Mouse (Mus musculus) embryonic facial prominence, embryonic 12.5 days (tissue): Measurements from ENCODE around the gene Kif5a. TPM values are rescaled to one million over a fixed set of nuclear protein-coding genes. Genes with fewer than 3 reads are reported as not detected.
A peak's percentile ranks its signal among the peaks of the same experiment; 100 is the strongest.

Source experiments
- ATAC-seq: fragments of 200-750 bp; cut with Nextera tagmentation; 2 replicates; pipeline ENCODE4 v1.8.0; 2017; ENCODE audit not compliant: insufficient number of reproducible peaks, insufficient read depth, low FRiP score, low TSS enrichment
- H3K27ac ChIP-seq: fragments of 300-500 bp; sonication (generic); 2 replicates; pipeline ENCODE4 v1.5.1; 2016; ENCODE audit warnings: mild to moderate bottlenecking
- H3K27me3 ChIP-seq: fragments of 300-500 bp; sonication (generic); 2 replicates; pipeline ENCODE4 v1.6.1; 2016; ENCODE audit warnings: mild to moderate bottlenecking, moderate library complexity
- H3K36me3 ChIP-seq: fragments of 300-500 bp; sonication (generic); 2 replicates; pipeline ENCODE4 v1.6.1; 2016; ENCODE audit warnings: mild to moderate bottlenecking
- H3K4me1 ChIP-seq: fragments of 300-500 bp; sonication (generic); 2 replicates; pipeline ENCODE4 v1.6.1; 2016
- H3K4me2 ChIP-seq: fragments of 300-500 bp; sonication (generic); replicated peaks from 2 replicates; pipeline ENCODE4 v1.6.1; 2016; ENCODE audit warnings: mild to moderate bottlenecking, moderate library complexity
- H3K4me3 ChIP-seq: fragments of 300-500 bp; sonication (generic); 2 replicates; pipeline ENCODE4 v1.5.1; 2016; ENCODE audit warnings: mild to moderate bottlenecking
- H3K9ac ChIP-seq: fragments of 300-500 bp; sonication (generic); 2 replicates; pipeline ENCODE4 v1.6.1; 2016; ENCODE audit warnings: mild to moderate bottlenecking, moderate library complexity
- H3K9me3 ChIP-seq: fragments of 300-500 bp; sonication (generic); 2 replicates; pipeline ENCODE4 v1.6.1; 2016; ENCODE audit warnings: mild to moderate bottlenecking, moderate library complexity
- WGBS: fragments of 180-500 bp; shearing (Covaris S2); methylation state at CpG from one replicate; pipeline ENCODE4 v1.1.7; 2016; 5-methylcytosine and 5-hydroxymethylcytosine counted together
- polyA plus RNA-seq: library from polyadenylated mRNA; unstranded; fragments of >200 nt; fragmentation: Nextera tagmentation; extraction: Ambion mirVana; gene quantifications from 2 replicates; pipeline ENCODE4 v1.2.1, GENCODE M21; 2016

Kif5a gene
- polyA plus RNA-seq, 1 experiment from 2014 or later, result 13.5 TPM

DNA sequence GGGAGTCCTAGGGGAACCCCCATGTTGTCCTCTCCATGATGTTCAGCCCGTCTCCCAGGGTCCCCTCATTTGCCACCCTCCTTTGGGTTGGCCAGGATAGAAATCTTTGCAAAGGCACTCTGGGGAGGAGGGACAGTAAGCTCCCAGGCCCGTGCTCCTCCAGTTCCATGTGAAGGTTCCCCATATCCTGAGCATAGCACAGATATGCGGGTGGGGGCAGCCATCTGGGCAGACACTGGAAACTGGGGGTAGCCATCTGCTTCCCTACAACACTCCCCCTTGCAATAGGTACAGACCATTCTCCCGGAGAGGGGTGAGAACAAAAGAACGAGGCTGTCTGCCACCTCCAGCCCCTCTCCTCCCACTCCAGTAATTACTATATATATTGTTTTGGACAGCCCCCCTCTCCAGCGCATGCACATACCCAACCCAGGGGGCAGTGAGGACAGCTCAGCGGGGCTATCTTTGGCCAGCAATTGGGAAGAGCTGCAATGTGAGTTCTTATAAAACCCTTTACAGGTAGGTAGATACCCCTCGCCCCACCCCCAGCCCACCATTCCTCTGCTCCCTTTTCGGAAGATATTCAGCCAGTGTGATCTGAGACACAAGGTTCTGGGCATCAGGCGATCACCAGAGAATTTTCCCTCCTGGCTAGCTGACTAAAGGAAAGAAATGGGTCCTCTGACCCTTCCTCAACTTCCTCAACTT is 75.6 kb downstream of the Kif5a start:
- Histone ChIP-seq H3K4me1 (peaks cover 45% of the 10 kb centered on the region), H3K4me3 (peak overlapping the region; percentile 70), H3K27me3 (no peaks in the 10 kb centered on the region), H3K4me2 (peak overlapping the region; percentile 92), H3K27ac (peak overlapping the region; percentile 96), H3K36me3 (peaks cover 39% of the 10 kb centered on the region), H3K9ac (peak overlapping the region; percentile 90), H3K9me3 (no peaks in the 10 kb centered on the region)
- ATAC-seq, result no peak
- WGBS, result 42% methylated on average over 10 of the region's 10 CpGs

DNA sequence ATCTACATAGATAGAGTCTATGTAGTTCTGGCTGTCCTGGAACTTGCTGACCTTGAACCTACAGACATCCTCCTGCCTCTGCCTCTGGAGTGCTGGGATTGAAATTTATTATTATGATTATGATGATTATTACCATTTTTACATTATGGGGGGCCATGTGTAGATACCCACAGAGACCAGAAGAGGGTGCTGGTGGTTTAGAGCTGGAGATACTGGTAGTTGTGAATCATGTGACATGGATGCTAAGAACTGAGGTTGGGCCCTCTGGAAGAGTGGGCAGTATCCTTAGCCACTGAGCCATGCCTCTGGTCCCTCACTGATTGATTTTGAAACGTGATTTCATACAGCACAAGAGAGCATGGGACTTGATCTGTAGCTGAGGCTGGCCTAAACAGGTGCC is 76.7 kb downstream of the Kif5a start:
- no peak for ATAC-seq
- no peaks in the 10 kb centered on the region for H3K9me3 ChIP-seq
- H3K27ac ChIP-seq, result no peak overlapping the region
- H3K9ac ChIP-seq, result no peak overlapping the region
- no peak overlapping the region for H3K4me3 ChIP-seq
- H3K27me3 ChIP-seq, result peaks cover 5% of the 10 kb centered on the region
- peaks cover 35% of the 10 kb centered on the region for H3K36me3 ChIP-seq
- peaks cover 45% of the 10 kb centered on the region for H3K4me1 ChIP-seq
- 76% methylated on average over 1 of the region's 1 CpGs for WGBS
- H3K4me2 ChIP-seq, result no peak overlapping the region

DNA sequence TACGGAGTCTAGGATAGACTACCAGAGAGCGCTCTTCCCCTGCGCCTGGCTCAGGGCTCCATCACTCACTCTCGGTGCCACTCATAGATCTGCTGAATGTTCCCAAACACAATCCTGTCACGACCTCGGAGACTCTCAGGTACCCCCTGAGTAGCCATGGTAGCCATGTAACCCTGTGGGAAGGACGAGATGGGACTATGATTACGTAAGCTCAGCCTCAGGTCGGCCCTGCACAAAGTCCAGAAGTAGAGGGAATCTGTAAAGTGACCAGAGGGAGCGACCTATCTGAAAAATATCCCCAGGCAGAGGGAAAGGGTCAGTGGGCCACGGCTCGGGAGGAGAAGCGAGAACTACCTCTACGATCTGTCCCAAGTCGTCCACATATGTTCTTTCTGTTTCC is 77.6 kb downstream of the Kif5a start:
- Histone ChIP-seq H3K27ac (no peak overlapping the region), H3K9me3 (no peaks in the 10 kb centered on the region), H3K27me3 (peaks cover 15% of the 10 kb centered on the region), H3K4me2 (no peak overlapping the region), H3K9ac (no peak overlapping the region), H3K4me1 (peaks cover 36% of the 10 kb centered on the region), H3K36me3 (peaks cover 32% of the 10 kb centered on the region), H3K4me3 (no peak overlapping the region)
- 79% methylated on average over 15 of the region's 15 CpGs for WGBS
- ATAC-seq, result no peak

DNA sequence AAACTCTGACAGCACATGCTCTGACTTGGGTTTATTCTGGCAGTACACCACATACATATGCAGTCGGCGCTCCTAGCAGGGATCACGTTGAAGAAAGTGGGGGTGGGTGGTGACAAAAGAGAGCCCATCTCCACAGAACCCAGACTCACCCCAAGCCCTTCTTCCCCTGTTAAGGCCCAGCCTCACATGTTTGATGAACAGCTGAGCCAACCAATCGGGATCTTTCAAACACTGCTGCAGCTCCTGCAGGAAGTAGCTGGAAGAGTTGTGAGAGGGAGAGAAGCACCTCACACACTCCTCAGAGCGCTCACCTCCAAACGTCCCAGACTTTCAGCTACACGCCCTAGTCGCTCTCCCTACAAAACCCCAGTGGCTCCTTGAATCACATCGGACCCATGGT is 78.0 kb downstream of the Kif5a start:
- no peak for ATAC-seq
- Histone ChIP-seq H3K36me3 (peaks cover 32% of the 10 kb centered on the region), H3K27me3 (peaks cover 19% of the 10 kb centered on the region), H3K4me1 (peaks cover 36% of the 10 kb centered on the region), H3K4me3 (no peak overlapping the region), H3K27ac (no peak overlapping the region), H3K4me2 (no peak overlapping the region), H3K9ac (no peak overlapping the region), H3K9me3 (no peaks in the 10 kb centered on the region)
- 69% methylated on average over 9 of the region's 9 CpGs for WGBS

DNA sequence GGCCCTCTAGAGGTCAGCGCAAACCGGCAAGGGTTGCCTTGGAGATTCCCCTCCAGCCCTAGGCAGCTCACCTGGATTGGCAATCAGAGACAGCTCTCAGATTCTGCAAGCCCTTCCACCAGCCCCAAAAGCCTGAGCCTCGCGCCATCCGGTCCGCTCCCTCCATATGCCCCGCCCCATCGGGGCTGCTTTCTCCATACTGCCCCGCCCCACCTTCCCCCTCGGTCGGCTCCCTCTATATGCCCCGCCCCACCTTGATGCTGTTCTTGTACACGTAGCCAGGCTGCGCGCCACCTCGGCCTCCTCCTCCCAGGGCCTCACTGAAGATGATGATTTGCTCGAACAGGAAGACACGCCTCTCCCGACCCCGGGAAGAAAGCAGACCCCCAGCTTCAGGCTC is 79.4 kb downstream of the Kif5a start:
- peak overlapping the region; percentile 35 for H3K4me2 ChIP-seq
- H3K9ac ChIP-seq, result 0 out of 2 replicates have a peak overlapping the region, but pooled peaks have one; percentile 25
- H3K27me3 ChIP-seq, result peaks cover 31% of the 10 kb centered on the region
- peaks cover 37% of the 10 kb centered on the region for H3K4me1 ChIP-seq
- WGBS, result 11% methylated on average over 20 of the region's 20 CpGs
- peaks cover 32% of the 10 kb centered on the region for H3K36me3 ChIP-seq
- no peak overlapping the region for H3K27ac ChIP-seq
- no peak for ATAC-seq
- no peaks in the 10 kb centered on the region for H3K9me3 ChIP-seq
- H3K4me3 ChIP-seq, result 0 out of 2 replicates have a peak overlapping the region, but pooled peaks have one; percentile 6

DNA sequence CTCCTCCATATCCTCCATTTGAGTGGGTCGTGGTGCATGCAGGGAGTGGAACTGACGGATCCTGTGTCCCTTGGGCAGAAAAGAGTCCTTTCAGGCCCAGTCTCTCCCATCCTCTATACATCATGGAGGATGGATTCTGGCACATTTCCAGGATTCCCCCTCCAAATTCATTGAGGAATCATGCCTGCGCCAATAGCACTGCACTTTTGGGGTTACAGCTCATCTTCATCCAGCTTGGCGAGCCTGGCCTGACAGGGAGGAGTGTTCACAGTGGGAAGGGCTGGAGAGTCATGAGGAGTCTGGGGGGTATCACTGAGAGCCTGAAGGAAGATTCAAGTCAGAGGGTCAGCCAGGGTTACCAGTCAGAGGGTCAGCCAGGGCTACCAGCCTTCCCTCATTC is 80.5 kb downstream of the Kif5a start:
- WGBS, result 90% methylated on average over 4 of the region's 4 CpGs
- Histone ChIP-seq H3K4me2 (no peak overlapping the region), H3K27ac (no peak overlapping the region), H3K4me1 (peaks cover 44% of the 10 kb centered on the region), H3K27me3 (peaks cover 42% of the 10 kb centered on the region), H3K36me3 (peaks cover 32% of the 10 kb centered on the region), H3K4me3 (no peak overlapping the region), H3K9ac (no peak overlapping the region), H3K9me3 (no peaks in the 10 kb centered on the region)
- no peak for ATAC-seq

DNA sequence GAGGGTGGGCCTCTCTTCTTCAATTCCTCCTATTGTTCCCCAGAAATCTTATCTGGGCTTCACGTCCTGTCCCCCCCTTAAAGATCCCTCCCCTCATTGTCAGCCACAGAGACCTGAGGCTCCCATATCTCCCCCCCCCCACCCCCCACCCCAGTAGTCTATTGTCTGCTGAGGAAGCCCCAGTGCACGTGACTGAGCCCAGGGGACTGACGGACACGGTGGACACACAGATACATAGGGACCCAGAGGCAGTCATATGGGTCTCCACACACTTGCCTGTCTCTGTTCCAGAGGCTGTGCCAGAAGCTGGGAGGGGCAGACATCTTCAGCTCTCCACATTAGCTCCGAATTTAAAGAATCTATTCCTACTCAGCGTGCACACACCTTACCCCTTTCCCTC is 81.6 kb downstream of the Kif5a start:
- Histone ChIP-seq H3K27ac (no peak overlapping the region), H3K27me3 (peaks cover 51% of the 10 kb centered on the region), H3K9me3 (no peaks in the 10 kb centered on the region), H3K4me1 (peaks cover 46% of the 10 kb centered on the region), H3K4me3 (no peak overlapping the region), H3K36me3 (peaks cover 26% of the 10 kb centered on the region), H3K9ac (no peak overlapping the region), H3K4me2 (no peak overlapping the region)
- 71% methylated on average over 6 of the region's 6 CpGs for WGBS
- no peak for ATAC-seq

DNA sequence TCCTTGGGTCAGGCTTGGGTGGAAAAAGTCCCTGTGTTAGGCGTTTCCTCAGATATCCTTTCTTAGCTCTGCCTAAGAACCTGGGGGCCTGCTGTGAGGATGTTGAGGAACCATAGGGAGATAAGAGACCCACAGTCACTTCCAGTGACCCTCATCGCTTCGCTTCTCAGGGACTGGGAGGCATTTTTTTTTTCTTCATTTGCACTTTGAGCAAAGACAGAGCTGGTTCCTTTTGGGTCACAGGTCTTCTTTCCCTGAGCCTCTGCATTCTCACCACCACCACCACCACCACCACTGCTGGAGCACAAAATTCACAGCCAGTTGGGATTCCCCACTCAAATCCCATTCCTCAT is 82.5 kb downstream of the Kif5a start:
- peaks cover 20% of the 10 kb centered on the region for H3K36me3 ChIP-seq
- H3K4me1 ChIP-seq, result peaks cover 46% of the 10 kb centered on the region
- H3K4me2 ChIP-seq, result peak overlapping the region; percentile 45; the same call in 1 of the 2 replicates
- peaks cover 58% of the 10 kb centered on the region for H3K27me3 ChIP-seq
- ATAC-seq, result no peak
- no peak overlapping the region for H3K9ac ChIP-seq
- H3K27ac ChIP-seq, result no peak overlapping the region
- H3K9me3 ChIP-seq, result no peaks in the 10 kb centered on the region
- H3K4me3 ChIP-seq, result peak overlapping the region; percentile 22; the same call in 1 of the 2 replicates
- WGBS, result 13% methylated on average over 3 of the region's 3 CpGs

DNA sequence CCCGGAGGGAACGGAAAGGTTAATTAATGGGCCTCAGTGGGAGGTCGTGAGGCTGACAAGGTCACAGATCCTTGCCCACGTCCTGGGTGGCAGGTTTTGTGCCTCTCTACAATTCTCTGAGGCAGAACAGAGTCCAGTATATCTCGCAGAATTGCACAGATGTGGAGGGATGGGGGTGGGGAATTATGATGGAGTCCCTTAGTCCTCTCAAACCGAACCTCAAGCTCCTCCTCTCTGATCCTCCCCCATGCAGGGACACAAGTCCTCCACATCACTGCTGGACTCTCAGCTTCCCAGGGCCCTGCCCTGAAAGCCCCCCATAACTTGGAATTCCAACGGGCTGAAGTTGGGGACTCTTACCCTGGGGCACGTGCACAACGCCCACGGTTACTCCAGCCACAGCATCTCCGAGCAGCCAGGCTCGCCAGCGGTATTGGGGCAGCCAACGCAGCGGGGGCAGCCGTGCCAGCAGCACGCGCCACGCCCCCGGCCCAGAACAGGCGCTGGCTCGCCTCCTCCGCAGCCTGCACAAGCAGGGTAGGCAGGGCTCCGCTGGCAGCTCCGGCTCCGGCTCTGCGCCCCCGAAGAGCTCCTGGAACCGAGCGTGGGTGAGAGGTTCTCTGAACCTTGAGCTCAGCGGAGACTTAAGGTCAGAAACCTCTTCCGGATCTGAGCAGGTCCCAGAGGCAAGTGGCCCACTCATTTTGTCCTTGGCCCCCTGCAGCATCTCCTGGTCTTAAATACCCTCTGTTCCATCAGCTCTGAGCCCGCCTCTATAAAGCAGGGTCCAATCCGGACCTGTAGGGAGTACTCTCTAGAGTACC is 83.1 kb downstream of the Kif5a start, which contains the start of gene Slc26a10:
Gene Slc26a10 (minus strand): TSS at position 775 of the 824 bp plus-strand sequence.
- Histone ChIP-seq H3K27ac (no peak within 1 kb of the TSS), H3K4me1 (peaks cover 44% of the 10 kb centered on the region), H3K9me3 (no peaks in the 10 kb centered on the region), H3K27me3 (peaks cover 58% of the 10 kb centered on the region), H3K4me2 (peak within 1 kb of the TSS; percentile 45), H3K9ac (peak within 1 kb of the TSS; percentile 39), H3K36me3 (peaks cover 14% of the 10 kb centered on the region), H3K4me3 (peak within 1 kb of the TSS; percentile 22)
- ATAC-seq, result 0 out of 2 replicates have a peak, but pooled peaks have one; percentile 19
- WGBS, result 2% methylated on average over 34 of the region's 34 CpGs

DNA sequence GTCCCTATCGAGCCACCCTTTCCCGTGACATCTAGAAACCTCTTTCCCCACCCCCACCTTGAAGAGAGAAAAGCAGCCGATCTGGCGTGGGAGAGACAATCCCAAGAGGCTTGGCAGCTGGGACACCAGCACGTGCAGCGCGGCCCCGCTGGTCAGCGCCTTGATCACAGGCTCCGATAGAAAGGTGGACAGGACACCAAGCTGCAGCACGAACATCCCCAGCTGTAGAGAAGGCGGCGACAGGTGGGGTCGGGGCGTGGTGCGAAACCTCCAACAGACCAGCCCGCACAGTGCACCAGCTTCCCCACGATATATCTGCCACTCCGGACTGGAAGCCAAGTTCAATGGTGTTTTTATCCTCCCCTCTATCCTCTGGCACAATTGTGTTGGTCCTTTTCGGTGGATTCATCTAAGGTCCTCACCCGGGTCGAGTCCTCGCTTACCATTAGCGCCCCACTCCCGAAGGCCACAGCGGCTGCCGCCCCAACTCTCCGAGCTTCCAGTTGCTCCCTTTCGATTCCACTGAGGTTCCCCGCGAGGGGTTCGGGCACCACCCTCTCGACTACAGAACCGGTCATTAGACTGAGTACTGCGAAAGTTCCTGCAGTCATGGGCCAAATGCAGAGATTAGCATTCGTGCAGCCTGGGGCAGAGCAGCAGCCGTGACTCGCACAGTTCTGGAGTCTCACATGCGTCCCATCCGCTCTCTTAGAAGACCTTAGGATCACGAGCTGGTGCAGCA is 84.7 kb downstream of the Kif5a start:
- WGBS, result 4% methylated on average over 41 of the region's 41 CpGs
- Histone ChIP-seq H3K4me3 (peak overlapping the region; percentile 19), H3K27ac (no peak overlapping the region), H3K4me1 (peaks cover 29% of the 10 kb centered on the region), H3K4me2 (peak overlapping the region; percentile 44), H3K9ac (no peak overlapping the region), H3K9me3 (no peaks in the 10 kb centered on the region), H3K36me3 (peaks cover 9% of the 10 kb centered on the region; the same call in 1 of the 2 replicates), H3K27me3 (peaks cover 58% of the 10 kb centered on the region)
- no peak for ATAC-seq

DNA sequence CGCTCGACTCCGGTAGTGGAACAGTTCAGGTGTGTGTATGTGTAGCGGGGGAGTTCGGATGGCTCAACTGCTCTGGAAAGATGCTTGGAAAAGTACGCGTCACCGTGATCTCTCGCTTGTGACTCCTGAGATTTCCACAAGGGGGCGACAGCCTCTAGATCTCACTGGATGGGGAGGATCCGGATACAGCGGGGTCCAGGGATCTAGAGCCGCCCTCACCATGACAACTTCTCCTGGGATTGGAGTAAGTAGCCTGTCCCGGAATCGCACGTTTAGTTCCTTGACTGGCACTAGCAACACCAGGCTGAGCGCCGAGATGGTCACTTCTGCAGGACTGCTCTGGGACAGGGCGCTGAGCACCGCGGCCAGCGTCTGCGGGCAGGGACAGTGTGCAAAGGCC is 85.4 kb downstream of the Kif5a start:
- Histone ChIP-seq H3K36me3 (peaks cover 2% of the 10 kb centered on the region; the same call in 1 of the 2 replicates), H3K27me3 (peaks cover 63% of the 10 kb centered on the region), H3K4me3 (peak overlapping the region; percentile 19), H3K9ac (no peak overlapping the region), H3K4me2 (peak overlapping the region; percentile 44), H3K9me3 (no peaks in the 10 kb centered on the region), H3K4me1 (peaks cover 29% of the 10 kb centered on the region), H3K27ac (no peak overlapping the region)
- no peak for ATAC-seq
- 1% methylated on average over 23 of the region's 23 CpGs for WGBS
